Mouse (Mus musculus) kidney, postnatal 0 days (tissue): ENCODE measurements at regions not wholly inside any gene's neighbourhood (a gene's known extent, or its start where the extent isn't known, plus 50 kb on each side); places are given as distances from the start of the nearest gene placed in this dataset.
A peak's percentile ranks its signal among the peaks of the same experiment; 100 is the strongest.
"Not testable (repeated sequence)": the region's sequence is repeated elsewhere in the genome, so short reads cannot be mapped to it uniquely, and the experiment has no call there.

Experiments used
- ATAC-seq: fragments of 200-750 bp; cut with Nextera tagmentation; replicated peaks from 2 replicates; pipeline ENCODE4 v1.8.0; 2017; ENCODE audit warnings: low read depth, moderate number of reproducible peaks, moderate TSS enrichment, moderate library complexity; ENCODE audit not compliant: low FRiP score
- DNase-seq: peaks from one replicate; pipeline ENCODE4 v3.0.0-alpha.2; 2016; ENCODE audit warnings: low spot score
- H3K27ac ChIP-seq: fragments of 300-500 bp; sonication (generic); 2 replicates; pipeline ENCODE4 v1.5.1; 2014; ENCODE audit warnings: mild to moderate bottlenecking
- H3K27me3 ChIP-seq: fragments of 300-500 bp; sonication (generic); 2 replicates; pipeline ENCODE4 v1.6.1; 2014; ENCODE audit warnings: low read length, mixed read lengths; ENCODE audit not compliant: insufficient read depth
- H3K36me3 ChIP-seq: fragments of 300-500 bp; sonication (generic); 2 replicates; pipeline ENCODE4 v1.6.1; 2014; ENCODE audit warnings: low read length, mixed read lengths; ENCODE audit not compliant: insufficient read depth
- H3K4me1 ChIP-seq: fragments of 300-500 bp; sonication (generic); replicated peaks from 2 replicates; pipeline ENCODE4 v1.6.1; 2014; ENCODE audit warnings: antibody characterized with exemption, low read length, mixed read lengths; ENCODE audit not compliant: insufficient read depth
- H3K4me2 ChIP-seq: fragments of 300-500 bp; sonication (generic); 2 replicates; pipeline ENCODE4 v1.6.1; 2014; ENCODE audit warnings: mild to moderate bottlenecking, low read length, moderate library complexity, mixed read lengths
- H3K4me3 ChIP-seq: fragments of 300-500 bp; sonication (generic); replicated peaks from 2 replicates; pipeline ENCODE4 v1.5.1; 2014; ENCODE audit warnings: low read depth, low read length
- H3K9ac ChIP-seq: fragments of 300-500 bp; sonication (generic); 2 replicates; pipeline ENCODE4 v1.6.1; 2014; ENCODE audit warnings: low read depth, low read length
- H3K9me3 ChIP-seq: fragments of 300-500 bp; sonication (generic); replicated peaks from 2 replicates; pipeline ENCODE4 v1.6.1; 2016; ENCODE audit warnings: low read length, inconsistent platforms, mixed read lengths
- CTCF ChIP-seq: IDR thresholded peaks from 2 replicates; pipeline ENCODE4 v1.5.1; 2016; ENCODE audit warnings: antibody characterized with exemption, low read depth, mild to moderate bottlenecking, moderate library complexity
- WGBS: fragments of 180-500 bp; shearing (Covaris S2); extraction: QIAGEN DNeasy Blood & Tissue Kit; methylation state at CpG from one replicate; pipeline ENCODE4 v1.1.7; 2014; 5-methylcytosine and 5-hydroxymethylcytosine counted together

DNA sequence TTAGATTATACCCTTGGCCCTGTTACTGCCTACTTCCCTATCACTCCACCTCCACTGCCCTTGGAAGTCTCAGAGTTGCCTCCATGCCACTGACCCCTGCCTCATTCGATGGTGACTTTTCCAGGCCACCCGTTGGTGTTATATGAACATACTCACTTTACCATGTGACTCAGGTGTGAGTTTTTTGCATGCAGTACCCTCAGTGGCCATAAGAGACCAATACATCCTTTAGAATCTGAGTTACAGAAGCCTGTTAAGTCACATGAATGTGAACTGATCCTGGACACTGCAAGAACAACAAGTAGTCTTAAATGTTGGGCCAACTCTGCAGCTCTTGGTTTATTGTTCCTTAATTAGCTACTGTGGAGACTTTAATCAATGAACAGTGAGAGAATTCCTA is 167.6 kb downstream of the Crisp4 start:
- Histone ChIP-seq H3K9ac (no peak overlapping the region), H3K4me3 (no peak overlapping the region), H3K27ac (no peak overlapping the region), H3K27me3 (no peaks in the 10 kb centered on the region), H3K36me3 (no peaks in the 10 kb centered on the region), H3K4me1 (no peaks in the 10 kb centered on the region), H3K4me2 (no peak overlapping the region), H3K9me3 (no peaks in the 10 kb centered on the region)
- ATAC-seq (no peak), DNase-seq (no peak)
- TF ChIP-seq CTCF = peak; percentile 18; the same call in 1 of the 2 replicates
- WGBS = 68% methylated on average over 2 of the region's 2 CpGs

DNA sequence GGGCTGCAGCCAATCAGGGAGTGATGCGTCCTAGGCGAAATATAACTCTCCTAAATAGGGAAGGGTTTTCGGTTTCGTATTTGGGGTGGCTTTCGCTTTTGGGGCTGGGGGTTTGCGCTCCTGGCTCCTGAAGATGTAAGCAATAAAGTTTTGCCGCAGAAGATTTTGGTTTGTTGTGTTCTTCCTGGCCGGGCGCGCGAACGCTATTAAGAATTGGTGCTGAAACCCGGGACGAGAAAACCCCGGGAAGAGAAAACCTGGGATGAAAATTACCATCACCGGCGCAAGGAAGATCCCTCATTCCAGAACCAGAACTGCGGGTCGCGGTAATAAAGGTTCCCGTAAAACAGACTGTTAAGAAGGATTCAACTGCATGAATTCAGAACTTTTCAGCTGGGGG is 188.8 kb downstream of the Crisp4 start:
- not testable (repeated sequence) for DNase-seq, H3K27me3 ChIP-seq, ATAC-seq

DNA sequence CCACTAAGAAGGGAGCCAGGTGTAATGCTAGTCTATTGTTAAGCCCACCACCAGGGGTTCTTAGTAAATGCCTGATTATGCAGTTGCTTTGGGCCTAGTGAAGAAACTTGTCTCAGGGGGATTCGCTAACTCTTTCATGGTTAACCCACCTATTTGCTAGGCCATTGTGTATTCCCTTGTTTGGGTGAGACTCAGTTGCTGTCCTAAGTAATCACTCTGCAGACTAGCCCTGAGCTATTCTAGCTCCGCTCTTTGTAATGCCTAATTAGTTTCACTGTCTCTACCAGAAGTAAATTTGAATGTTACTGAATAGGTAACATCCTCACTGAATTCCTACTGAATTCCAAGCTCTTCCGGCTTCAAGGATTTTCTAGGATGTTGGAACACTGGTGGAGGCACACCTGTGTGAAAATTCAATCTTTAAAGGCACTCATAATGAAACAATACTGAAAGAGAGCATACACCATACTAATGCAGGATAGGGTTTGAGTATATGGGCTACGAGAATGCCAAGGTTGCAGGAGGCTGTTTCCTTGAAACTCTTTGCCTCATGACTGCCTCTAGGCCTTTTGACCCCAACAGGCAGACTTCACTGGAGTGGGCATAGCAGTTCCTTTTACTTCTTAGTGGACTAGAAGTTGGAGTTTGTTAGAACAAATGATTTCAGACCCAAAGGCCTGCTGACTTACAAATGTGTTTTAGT is 213.4 kb downstream of the Crisp4 start:
- 86% methylated on average over 4 of the region's 4 CpGs for WGBS
- not testable (repeated sequence) for ATAC-seq

More for the DNA sequence above, 188.8 kb downstream of the Crisp4 start:
- not testable (repeated sequence) for H3K4me1 ChIP-seq, H3K9ac ChIP-seq, H3K9me3 ChIP-seq, H3K36me3 ChIP-seq, H3K4me2 ChIP-seq, H3K27ac ChIP-seq, H3K4me3 ChIP-seq
- 94% methylated on average over 17 of the region's 21 CpGs for WGBS

More for the DNA sequence above, 213.4 kb downstream of the Crisp4 start:
- DNase-seq, H3K27ac ChIP-seq, H3K4me2 ChIP-seq, H3K27me3 ChIP-seq, H3K9ac ChIP-seq, H3K9me3 ChIP-seq, H3K4me1 ChIP-seq, H3K36me3 ChIP-seq, H3K4me3 ChIP-seq: not testable (repeated sequence)
